Mouse (Mus musculus) CH12F3 (cell line): ENCODE measurements around the gene Cacna1d.

Experiments
- in situ Hi-C: fragments of 300-500 bp; cut with MboI; formaldehyde crosslinking; loops from 2 replicates; pipeline ENCODE4 v1.14.3; 2020; ENCODE audit warnings: low sequenced_read_pairs

The Cacna1d gene

DNA sequence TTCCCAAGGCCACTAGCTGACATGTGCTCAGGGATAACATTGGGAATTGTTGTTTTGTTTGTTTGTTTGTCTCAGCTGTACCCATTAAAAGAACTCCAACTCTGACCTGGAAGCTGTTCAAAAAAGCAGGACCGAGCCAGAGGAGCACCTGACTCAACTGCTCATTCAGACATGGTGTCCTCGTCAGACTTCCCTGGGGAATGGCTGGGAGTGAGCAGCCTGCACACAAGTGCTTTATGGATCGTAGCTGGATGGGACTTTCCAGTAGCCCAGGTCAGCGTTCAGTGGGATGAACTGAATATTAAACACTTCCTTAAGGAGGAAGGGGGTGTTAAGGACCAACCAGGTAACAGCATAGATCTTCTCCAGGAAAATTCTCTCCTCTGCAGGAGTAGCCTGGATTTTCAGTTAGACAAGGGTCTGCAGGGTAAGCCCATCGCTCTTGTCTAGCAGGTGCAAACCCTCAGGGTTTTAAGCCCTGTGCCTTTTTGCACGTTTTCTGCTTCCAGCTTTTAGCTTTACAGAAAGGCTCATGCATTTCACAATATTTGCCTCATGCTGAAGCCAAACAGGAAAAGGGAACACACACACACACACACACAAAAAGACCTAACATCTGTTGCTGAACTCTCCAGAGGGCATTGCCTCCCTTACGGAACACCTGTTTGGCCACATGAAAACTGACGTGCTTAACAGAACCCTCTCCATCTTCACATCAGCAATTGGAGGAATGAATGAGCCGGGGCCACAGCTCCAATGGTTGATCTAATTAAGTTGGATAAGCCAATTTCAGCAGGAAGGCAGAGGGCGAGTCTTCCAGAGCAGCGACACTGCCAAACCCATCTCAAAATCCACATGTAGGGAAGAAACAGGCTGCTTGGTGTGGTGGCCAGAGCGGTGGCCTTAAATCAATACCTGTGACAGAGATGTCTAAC is 318.2 kb downstream of the Cacna1d start:
- in situ Hi-C loops: no loop called here

DNA sequence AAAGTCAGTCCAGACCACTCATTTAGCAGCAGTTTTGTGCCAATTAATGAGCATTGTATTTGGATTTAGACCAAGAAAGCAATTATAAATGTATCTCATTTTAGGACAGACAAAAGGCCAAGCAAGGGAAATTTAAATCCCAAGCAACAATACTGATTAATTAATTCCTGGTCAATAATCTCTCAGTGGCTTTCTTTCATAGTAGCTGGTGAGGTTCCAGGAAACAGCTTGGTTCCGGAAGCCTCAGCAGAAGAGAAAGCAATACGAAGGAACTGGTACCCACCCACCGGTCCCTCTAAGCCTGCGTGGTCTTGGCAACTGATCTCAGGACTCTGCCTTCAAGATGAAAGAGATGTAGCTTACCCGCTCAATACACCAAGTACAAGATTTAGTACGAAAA is 319.7 kb downstream of the Cacna1d start:
- in situ Hi-C loops: no loop called here

DNA sequence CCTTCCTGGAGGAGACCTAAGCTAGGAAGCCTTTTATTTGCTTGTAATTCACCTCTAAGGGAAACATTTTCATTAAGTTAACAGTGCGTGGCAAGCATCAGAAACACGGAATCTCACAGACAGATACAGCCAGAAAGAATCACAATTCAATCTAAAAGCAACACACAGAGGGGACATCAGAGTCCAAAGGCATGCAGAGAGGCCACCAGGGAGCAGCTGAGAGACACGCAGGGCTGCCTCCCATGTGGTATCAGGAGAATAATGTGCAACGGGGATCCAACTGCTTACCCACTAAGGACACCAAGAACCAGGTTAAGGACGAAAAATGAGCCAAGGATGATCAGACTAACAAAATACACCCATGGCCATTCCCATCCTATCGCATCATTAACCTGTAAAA is 320.2 kb downstream of the Cacna1d start:
- in situ Hi-C loops: no loop called here

DNA sequence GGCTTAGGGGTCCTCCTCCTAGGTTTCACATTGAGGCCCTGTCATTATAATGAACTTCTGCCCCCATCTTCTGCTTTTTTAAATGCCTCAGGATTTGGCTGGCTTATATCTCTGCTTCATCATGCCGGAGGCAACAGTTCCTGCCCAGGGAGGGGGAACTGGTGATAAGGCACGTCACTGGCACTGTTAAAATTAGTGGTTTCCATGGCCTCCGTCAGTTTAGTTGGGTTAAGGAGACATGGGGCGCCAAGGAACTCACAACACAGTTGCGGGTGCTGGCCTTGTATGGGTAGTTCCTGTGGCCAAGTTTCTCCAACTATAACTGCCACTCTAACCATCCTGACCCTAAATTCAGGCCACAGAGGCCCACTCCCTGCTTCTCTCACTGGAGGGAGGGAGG is 321.8 kb downstream of the Cacna1d start:
- in situ Hi-C loops: no loop called here

DNA sequence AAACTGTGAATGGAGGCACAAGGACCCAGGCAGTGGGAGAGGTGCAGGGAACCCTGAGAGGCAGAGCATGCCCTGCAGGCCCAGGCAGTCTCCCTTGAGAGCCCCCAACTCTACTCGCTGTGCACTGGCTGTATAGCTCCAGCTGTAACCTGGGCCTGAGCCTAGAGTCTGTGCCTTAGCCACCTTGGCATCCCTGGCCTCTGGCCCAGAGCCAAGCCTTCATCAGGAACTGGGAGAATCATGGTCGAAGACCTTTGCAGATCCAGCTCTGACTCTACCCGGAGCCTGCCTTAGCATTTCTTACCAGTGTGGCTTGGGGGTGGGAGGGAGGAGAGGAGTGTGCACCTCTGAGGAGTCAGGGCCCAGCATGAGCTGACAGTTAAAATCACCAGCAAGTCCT is 322.4 kb downstream of the Cacna1d start:
- in situ Hi-C loops: no loop called here

DNA sequence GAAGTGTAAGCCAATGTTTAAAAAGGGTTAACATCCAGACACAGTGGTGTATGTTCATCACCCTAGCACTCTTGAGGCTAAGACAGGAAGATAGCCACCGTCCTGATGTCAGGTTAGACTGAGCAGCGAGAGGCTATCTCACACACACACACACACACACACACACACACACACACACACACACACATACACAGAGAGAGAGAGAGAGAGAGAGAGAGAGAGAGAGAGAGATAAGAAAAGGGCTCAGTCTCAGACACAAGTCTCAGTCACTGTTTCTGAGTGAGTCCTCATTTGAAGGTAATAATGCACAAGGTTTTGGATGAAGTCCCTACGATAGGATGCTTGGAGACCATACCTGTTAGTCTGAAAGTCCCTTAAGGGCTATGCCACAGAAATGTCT is 322.9 kb downstream of the Cacna1d start:
- in situ Hi-C loops: no loop called here

DNA sequence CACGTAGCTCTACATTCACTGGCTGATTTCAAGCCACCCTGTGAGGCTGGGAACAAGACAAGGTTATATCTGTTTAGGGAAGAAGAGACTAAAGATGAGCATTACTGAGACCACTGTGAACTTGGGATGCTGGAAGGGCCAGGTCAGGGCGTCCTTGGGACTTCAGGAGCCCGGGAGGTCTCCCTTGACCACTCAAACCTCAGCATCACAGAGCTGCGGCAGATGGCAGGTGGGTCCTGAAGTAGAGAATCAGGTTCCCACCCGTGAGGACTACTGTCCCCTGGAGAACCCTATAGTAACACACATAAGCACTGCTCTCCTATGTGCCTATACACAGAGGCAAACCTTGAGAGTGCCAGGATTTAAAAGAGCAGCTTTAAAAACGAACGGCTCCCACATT is 323.6 kb downstream of the Cacna1d start:
- in situ Hi-C loops: no loop called here

DNA sequence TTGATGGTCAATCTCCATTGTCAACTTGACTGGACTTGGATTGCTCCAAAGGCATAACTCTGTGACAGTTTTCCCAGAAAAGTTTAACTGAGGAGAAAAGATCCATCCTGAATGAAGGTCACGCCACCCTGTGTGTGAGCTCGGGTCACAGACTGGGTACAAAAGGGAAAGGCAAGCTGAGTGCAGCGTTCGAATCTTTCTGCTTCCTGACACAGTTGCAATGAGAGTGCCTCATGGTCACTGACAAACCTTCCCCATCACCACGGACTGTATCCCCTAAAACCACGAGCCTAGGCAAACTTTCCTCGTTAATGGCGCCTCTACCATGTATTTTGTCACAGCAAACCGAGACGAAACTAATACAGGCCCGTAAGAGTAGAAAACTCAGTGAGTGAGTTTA is 325.2 kb downstream of the Cacna1d start:
- in situ Hi-C loops: no loop called here

DNA sequence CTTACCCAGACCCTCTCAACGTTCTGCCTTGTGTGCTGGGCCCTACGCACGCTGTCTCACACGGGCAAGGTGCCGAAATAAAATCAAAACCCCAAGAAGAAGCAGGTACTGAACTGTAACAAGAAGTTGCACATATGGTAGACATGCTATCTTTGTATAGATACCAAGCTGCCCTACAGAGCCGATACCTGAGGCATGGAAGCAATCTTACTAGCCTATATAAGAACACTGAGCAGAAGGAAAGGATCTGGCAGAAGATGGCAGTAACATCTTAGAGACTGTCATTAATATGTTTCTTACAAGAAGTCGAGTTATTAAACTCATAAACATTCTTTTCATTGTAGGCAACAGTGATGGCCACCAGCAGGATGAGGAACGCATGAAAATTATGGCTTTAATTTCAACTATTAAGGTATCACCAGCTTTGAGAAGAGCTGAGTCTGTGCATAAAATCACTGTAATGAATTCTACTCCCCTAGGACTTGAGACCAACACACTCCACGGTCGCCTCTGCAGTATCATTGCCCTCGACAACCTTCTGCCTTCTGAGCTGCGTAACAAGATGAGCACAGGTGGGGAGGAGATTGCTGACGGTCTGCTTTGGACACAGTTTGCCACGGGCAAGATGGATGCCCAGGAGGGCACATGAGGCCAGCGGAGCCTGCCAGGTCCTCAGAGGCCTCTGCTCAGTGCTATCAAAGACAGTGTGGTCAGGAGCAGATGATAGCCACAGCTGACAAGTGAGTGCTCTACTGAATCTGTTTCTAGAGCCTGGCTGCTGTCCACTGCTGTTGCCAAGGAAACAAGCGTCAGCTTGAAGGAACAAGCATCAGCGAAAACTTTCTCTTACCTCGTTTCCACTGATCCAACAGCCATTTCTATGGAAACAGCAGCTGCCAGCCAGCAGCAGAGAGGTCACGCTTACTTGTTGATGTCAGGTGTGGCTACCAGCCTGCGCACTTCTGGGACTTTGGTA is 327.2 kb downstream of the Cacna1d start:
- in situ Hi-C loops: no loop called here

DNA sequence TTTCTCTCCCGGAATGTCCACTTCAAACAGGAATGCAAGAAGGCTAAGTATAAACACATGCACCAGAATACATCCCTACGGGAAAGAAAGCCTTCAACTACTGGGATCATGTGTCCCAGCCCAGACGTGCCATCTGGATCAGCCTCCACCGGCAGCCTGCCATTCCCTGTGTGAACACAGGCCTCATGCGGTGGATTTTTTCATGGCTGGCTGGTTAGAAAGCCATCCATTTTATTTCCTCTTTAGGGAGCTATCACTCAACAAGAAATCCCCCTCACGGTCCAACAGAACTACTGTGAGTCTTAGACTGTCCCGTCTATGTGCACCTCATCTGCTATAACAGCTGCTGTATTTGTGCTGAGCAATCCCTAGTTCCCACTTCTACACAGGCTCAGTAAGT is 343.5 kb downstream of the Cacna1d start:
- in situ Hi-C loops: no loop called here

DNA sequence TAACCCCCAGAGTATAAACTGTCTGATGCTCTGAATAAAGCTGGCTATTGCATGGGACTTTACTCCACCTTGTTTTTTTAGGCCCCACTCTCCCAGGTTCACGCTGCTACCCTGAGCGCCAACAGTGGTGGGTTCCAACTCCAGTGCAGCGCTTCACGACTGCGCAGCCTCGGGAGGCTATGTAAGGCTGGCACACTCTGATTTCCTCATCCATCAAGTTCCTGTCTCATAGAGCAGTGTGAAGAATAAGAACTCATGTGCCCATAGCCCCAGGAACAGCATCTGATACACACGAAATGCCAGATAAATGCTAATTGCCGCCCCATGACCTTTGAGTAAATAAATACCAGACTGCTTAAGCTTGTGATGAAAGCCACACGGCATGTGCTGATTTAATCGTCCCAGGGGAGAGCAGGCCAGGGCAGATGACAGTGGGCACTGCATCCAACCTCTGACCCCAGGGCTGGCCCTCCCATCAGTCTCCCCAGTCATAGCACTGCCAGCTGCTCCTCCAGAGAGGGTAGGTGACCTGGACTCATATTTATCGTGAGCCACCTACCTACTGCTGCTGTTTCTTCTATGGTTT is 352.8 kb downstream of the Cacna1d start:
- in situ Hi-C loops: no loop called here

DNA sequence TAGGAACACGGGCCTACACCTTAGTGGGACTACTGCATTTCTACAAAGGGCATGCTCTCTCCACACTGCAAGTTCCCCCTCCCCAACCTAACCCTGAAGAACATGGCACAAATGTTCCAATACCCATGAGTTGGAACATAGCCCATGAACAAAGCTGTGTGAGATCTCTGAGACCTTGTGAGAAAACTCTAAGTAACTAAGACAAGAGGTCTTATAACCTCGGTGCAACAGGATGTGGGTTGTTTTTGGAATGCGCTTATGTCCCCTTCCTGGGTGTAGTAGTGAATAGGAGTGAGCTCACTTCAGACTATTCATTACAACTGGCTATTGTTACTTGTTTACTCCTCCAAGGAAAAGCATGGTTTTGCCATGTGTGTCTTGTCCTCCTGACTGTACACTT is 353.3 kb downstream of the Cacna1d start:
- in situ Hi-C loops: no loop called here

DNA sequence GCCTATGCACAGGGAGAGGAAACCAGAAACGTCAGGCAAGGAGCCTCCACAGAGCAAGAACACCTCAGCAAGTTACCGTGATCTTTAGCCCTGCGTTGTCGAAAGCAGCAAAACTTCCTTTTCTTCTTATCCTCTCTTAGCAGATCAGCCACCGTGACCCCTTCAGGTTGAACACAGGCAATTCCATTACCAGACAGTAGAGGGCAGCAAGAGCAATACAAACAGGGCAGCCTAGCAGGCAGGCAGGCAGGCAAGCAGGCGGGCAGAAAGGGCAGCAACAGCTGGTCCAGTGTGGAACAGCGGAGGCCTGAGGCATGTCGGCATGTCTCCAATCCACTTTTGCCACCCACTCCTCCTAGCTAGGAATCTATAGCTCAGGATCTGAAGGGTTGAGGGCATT is 354.3 kb downstream of the Cacna1d start:
- in situ Hi-C loops: no loop called here

DNA sequence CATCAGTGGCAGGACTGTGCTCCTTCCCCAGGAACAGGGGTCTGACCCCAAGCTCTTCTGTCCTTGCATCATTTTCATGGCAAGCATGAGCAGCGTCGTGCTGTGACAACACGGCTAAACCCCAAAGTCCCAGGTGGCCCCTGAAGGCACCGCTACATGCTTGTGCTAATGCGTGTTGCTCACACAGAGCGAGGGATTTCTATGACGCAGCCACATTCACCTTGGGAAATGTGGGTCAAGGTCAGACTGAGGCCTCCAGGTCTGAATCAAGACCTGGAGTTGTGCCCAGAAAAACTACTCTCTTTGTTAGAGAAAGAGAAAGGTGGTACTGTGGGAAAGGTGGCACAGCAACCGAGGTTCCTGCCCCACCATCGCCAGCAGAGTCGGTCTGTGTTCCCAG is 355.9 kb downstream of the Cacna1d start:
- in situ Hi-C loops: no loop called here

DNA sequence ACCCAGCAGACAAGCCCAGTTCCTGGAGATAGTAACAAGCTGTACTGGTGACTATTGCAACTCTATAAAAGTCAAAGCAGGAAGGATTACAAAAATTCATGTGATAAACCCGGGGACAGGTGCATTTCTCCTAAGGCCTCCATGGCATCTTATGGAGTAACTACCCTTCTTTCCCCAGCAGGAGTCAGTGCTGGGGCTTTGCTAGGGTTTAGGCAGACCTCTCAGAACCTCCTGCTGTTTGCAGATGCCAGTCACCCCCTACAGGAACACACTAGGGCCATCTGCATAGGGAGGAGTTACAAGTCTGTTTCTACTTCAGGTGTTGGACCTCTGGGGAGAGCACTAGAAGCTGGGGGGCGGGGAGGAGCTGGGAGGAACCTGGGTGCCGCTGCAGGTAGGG is 357.6 kb downstream of the Cacna1d start:
- in situ Hi-C loops: loop anchor here (5.0 kb wide), 1 partner anchor 324 kb away; no protein-coding TSS in a partner anchor

DNA sequence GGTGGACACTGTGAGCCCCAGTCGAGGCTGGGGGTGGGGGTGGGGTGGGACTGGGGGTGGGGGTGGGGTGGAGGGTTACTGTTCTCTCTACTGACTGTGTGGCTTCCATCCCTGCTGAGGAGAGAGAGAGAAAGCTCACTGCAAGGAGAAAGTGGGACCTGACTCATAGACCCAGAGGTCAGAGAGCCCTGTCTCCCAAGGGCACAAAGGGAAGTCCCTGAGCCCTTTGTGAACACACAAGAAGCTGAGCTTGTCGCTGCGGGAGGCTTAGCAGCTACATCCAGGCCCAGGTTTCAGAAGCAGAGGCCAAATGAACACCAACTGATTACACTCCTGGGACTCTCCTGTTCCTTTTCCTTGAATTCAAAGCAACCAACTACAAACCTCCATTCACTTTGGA is 360.0 kb downstream of the Cacna1d start:
- in situ Hi-C loops: loop anchor here (5.0 kb wide), 1 partner anchor 326 kb away; no protein-coding TSS in a partner anchor

DNA sequence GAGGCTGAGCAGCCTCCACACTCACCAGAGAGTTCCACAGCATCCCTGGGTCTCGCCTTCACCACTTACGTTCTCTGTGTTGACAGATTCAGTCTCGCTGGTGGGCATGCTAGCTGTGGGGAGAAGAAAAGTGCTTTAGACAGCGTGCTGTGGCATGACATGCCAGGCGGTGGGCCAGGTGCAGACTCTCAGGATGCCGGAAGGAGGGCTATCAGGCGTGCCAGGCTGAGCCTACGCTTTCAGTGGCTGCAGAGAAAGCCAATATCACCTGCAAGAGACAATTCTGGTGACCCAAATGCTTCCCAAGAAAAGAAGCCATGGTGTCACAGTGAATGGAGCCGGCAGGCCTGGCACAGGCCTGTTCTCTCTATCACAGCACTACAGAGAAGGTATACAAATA is 361.2 kb downstream of the Cacna1d start:
- in situ Hi-C loops: loop anchor here (5.0 kb wide), 1 partner anchor 327 kb away; no protein-coding TSS in a partner anchor

DNA sequence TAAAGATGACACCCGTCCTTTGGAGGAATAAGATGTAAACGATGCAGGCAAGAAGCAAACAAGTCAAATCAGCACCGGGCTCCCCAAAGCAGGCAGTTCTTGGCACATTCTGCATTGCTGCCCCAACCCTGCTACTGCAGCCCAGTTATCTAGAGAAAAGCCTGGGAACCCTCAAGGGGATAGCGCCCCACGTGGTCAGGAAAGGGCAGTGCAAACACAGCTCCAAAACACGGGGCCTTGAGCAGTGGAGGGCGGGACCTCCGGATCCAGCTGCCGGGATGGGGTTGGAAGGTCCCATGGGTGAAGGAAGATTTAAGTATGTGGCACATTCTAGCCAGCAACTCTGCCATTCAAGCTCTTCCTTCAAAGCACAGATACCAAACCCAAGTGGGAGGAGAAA is 361.9 kb downstream of the Cacna1d start:
- in situ Hi-C loops: no loop called here

DNA sequence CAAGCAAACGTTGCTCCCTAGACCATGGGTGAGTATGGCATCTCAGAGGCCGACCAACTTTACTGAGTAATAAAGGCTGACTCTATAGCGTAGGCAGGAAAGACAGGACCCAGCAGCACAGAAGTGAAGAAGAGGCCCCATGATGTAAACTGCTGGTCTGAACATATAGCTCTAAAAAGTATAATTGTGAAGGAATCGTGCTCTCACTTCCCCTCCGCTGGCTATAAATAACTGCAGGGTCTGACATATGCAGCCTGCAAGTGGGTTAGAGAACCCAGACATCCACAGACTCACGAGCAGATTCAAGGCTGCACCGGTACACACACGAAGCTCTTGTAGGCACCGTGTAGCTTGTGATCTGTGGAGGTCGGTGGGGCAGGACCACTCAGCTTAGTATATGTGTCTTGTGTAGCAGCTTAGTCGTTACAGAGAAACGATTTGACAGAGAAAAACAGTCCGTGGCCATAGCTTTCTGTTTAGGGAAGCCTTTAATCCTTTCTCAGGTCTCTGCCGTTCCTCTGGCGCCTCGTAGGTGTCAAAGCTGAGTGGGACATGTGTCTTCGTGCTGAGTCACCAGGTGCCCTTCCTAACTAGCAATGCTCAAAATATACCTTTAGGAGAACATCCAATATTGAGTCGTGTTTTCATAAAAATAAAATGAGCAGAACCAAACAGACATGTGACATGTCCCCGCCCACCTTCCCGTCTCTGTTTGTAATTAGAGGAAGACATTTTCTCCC is 366.1 kb downstream of the Cacna1d start:
- in situ Hi-C loops: no loop called here

DNA sequence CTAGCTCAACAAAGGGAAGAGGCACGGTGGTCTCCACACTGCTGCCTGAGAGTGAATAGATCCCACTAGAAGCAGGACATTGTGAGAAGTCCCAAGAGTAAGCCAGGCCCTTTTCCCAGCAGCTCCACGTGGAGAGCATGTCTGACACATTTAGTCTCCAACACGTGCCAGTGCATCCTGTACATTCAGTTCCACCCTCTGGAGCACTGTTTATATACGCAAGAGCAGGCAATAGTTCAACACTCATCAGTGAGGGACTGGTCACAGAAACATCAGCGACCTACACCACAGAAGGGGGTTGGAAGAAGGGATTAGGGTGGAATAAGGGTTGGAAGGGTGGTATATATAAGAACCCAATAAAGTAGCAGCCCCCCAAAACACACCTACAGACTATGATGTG is 371.2 kb downstream of the Cacna1d start:
- in situ Hi-C loops: no loop called here
